Mouse (Mus musculus): ENCODE measurements around the gene Sema5b.

Gene Sema5b

DNA sequence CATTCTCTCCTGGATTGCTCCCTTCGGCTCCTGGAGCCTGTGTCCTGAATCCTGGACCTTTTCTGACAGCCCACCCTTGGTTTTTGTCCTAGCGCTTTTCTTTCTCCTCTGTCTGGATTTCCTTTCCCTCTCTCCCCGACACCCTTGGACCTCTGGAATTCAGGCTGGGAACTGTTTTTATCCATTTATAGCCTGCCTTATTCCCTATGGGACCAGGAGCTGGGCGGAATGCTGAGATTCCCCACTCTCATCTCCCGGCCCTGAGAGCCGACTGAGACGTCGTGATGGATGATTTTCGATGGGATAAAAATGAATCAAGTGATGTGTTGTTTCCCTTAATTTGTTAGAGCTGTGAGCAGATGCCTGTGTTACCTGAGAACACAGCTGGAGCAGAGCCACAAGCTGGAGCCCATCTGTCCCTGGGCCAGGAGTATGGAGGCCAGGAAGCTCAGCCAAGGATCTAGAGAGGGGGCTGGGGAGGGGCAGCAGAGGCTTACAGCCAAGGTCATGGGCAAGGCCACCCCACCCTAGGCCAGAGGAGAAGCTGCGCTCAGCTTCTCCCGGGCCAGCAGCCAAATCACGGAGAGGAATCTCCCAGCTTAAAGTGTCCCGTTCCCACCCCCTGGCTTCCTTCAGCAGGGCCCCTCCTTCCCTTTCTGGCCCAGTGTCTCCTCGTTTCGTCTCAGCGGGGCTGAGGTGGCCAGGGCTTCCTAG is 89.7 kb downstream of the Sema5b start:
- in situ Hi-C loops (cut with MboI, MseI) = no loop called here

DNA sequence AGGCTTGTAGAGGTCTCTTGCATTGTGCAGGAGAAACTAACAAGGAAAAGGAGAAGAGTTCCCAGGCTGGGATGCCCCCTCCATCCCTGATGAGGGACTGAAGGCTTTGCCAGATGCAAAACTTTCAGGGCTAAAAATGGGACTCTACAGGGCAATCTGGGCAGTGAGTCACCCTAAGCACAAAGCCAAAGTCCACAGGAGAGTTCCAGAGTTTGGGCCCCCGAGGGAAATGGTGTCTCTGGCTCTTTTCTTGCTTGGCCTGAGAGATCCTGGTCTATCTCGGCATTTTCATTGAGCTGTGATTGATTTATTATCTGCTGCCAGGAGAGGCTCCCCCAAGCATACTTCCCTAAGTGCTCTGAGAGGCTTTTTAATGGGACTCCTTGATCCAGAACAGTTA is 92.1 kb downstream of the Sema5b start:
- in situ Hi-C loops (cut with MboI, MseI) = no loop called here

DNA sequence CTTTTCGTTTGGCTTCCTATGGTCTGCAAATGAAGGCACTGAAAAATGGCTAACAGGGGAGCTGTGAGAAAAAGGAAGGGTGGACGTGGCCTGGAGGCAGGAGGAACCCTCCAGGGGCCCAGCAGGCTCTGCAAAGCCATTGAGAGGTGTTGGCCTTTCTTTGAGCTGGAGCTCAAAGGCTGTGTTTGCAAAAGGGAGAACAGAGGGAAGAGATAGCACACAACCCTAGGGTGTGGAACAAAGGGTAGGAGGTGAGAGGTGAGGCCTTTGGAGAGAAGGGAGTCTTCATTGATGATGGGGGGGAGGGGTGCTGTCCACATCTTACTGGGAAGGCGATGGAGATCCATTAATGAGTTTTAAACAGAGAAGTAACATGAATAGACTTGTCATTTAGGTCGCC is 94.0 kb downstream of the Sema5b start:
- in situ Hi-C loops (cut with MboI, MseI) = no loop called here

DNA sequence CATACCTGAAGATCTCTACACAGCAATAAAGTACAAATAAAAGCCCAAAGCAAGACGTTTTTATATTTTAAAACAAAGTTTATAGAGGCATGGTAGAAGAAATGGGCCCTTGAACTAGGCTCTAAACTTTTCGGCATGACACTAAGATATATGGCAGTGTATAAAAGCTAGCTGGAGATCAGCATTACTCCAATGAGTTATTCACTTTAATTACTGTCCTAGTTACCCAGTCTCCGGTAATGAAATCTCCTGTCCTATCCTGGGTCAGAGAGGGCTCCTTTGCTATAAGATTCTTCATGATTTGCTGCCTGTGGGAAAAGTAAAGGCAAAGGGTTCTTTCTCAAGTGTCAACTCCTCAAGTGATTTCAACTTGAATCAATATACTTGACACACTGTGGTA is 98.6 kb downstream of the Sema5b start:
- in situ Hi-C loops (cut with MboI, MseI) = no loop called here

DNA sequence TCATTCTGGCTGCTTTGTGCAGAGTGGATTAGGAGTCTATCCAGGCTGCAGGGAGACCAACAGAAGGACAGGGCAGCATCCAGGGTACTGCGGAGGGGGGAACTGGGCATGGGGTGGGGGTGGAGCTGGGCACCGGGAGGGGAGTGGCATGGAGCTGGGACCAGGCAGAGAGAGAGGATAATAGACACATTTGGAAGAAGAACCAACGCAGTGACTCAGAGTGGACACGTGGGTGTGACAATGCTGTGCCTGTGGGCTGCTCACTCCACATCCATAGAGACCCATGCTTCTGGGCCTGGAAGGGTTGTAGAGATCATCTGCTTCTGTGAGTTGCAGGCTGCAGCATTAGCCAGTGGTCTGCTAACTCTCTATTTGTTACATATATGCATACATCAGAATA is 107.9 kb downstream of the Sema5b start:
- in situ Hi-C loops (cut with MboI, MseI) = no loop called here

DNA sequence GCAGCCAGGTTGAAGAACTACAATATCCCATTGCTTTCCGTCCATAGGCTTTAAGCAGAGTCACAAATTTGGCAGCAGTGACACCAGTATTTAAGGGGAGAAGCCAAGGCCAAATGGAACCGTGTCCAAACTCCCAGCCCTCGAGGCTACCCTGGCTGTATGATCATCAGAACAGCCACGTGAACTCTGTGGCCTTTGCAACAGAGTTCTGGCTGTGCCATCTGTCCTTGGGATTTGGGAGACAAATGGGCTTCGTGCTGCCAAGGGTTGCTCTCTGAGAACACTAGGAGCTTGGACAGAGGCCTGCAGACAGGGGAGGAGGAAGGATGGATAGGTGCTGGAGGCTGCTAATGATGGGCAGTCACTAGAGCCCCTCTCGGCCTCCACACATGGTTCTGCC is 111.3 kb downstream of the Sema5b start:
- in situ Hi-C loops (cut with MboI, MseI) = no loop called here

DNA sequence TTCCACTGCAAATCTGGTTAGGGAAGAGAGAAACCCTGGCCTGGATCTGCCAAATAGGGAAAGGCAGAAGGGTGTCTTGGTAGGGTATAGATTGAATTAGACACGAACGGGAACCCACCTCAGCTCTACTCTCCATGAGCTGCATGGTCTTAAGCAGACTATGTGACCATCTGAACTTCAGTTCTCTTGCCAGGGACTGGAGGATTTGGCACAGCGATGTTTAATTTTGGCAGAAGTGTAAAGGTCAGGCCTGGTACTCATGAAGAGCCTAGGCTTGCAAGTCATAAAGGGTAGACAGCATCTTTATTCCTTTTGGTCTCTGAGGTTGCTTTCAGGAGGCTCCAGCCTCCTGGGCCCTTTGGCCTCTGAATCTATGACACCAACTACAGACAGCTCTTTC is 111.8 kb downstream of the Sema5b start:
- in situ Hi-C loops (cut with MboI, MseI) = no loop called here

DNA sequence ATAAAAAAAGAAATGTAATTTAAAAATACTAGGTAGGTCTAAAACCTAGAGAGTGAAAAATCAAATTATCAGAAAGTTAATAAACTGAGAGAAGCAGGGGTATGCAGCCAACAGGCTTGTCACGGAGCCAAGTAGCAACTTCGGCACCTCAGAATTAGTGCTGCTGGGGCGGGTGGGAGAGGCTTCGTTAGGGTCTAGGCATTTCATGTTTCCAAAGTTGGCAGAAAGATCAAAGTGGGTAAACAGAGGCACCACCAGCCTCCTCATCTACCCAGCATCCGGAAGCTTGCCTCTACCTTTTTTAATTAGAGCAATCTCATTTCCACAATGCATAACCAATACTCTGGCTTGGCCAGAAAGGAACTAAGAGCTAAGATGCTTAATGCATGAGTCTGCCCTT is 113.0 kb downstream of the Sema5b start:
- in situ Hi-C loops (cut with MboI, MseI) = no loop called here

DNA sequence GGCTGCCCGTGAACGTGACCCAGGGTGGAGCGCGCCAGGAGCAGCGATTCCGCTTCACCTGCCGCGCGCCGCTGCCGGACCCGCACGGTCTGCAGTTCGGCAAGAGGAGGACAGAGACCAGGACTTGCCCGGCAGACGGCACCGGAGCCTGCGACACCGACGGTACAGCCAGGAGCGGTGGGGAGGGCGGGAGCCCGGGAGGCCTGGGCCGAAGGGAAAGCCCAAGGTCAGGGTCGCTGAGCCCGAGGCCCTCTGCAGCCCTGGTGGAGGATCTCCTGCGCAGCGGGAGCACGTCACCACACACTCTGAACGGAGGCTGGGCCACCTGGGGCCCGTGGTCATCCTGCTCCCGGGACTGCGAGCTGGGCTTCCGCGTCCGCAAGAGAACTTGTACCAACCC is 119.3 kb downstream of the Sema5b start:
- in situ Hi-C loops (cut with MboI, MseI) = loop anchor here (10.0 kb wide), 1 partner anchor 1305 kb away; no protein-coding TSS in a partner anchor

DNA sequence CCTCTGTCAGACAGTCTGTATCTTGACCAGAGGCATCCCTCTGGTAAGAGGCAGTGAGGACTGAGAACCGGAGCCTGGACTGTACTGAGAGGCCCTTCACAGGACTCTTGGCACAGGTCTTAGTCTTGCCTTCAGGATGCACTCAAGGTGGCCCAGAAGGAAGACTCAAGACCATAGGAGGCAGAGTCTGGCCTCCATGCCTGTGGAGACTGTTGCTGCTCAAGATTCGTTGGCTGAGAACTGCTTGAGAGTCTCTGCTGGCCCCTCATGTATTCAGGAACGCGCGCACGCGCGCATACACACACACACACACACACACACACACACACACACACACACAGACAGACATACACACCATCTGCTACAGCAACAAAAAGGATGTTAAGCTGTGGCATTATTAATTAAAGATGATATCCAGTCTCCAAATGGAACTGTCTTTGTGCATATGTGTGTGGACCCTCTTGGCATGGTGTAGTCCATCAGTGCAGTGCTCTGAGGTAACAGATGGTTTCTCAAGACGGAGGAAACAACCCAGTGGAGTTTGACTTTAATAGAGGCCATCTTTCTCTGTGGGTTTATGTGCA is 123.0 kb downstream of the Sema5b start:
- in situ Hi-C loops (cut with MboI, MseI) = loop anchor here (10.0 kb wide), 1 partner anchor 1301 kb away; no protein-coding TSS in a partner anchor

DNA sequence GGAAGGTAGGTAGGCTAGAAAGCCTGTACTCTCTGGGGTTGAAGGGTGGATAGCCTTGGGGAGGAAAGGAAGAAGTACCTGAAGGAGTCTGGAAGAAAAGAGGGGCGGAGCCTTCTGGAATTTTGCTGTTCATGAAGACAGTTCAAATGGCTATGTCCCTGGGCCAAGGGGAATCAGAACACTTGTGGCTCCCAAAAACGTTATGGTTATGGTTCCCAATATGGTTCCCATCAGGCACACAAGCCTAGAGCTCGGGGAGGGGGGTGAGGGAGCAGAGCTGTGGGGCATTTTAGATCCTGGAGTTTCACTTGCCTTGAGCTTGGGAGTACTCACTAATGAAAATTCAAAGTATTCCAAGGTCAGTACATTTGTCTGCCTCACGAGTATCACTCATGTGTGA is 123.9 kb downstream of the Sema5b start:
- in situ Hi-C loops (cut with MboI, MseI) = loop anchor here (10.0 kb wide), 1 partner anchor 1300 kb away; no protein-coding TSS in a partner anchor

DNA sequence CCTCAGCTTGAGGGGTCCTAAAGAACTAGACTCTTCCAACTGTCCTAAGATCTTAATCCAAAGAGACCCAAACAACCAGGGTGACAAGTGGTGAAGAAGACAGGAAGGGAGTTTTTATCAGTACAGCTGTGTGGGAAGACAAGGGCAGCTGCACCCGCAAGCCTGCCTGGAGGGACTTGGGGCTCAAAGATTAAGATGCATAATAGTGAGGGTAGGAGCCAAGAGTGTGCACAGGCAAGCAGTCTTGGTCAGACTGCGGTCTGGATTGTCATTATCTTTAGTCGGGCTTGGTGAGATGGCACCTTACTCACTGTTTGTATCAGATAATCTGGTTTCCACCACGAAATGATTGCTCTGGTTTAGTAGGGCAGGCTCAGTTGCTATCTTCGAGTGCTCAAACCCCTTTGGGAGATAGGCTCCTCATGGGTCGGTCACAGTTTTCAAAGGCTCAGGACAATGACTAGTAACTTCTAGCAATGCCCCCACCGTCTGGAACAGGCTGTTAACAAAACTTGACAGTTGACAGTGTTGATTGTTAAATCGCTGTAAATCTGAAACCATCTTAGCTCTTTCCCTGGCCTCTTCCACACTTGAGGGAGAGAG is 136.7 kb downstream of the Sema5b start:
- in situ Hi-C loops (cut with MboI, MseI) = no loop called here

DNA sequence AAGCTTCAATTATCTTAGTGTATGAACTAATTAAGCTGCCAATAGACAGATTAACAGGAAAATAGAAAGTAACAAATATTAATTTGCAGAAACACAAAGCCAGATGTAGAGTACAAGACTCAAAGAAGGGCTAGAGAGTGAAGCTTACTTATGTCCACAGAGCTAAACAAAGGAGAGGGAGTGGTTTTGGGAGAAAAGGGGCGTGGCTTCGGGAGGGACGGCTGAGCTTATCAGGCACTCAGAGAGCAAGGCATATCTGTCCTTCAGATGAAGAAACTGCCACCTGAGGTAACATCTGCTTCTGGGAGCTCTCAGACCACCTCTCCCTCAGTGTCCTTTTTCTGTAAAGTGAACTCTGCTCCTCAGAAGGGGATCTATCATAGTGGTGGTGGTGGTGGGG is 137.5 kb downstream of the Sema5b start:
- in situ Hi-C loops (cut with MboI, MseI) = no loop called here

DNA sequence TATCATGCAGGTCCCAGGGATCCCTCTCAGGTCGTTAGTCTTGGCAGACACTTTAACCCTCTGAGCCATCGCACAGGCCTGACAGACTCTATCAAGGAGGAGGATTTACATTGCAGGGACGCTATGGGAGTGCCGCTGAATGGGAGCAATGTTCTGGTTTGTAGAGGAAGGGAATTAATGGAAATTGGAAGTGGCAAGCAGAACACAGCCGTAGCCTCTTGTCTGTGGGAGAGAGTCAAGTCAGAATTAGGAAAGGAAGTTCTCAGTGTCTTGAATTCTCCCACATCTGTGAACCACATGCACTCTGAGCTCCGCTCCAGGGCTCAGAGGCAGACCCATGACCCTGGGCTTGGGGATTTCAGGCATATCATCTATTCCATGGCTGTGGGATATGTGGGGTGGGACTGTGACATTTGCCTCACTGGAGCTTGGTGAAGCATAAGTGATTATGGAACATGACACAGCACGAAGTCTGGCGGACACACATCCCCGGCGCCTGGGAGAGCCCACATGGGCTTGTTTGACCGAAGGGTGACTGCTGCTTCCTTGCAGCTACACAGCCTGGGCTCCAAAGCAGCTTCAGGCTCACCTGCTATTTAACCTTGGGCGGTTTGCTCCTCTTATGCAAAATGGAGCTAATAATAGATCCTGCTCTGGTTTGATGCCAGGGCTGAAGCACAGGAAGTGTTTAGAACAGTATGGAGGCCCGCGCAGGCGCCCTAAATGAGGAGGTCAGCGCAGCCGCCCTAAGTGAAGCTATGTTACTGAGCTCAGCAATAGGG is 140.6 kb downstream of the Sema5b start:
- in situ Hi-C loops (cut with MboI, MseI) = no loop called here

DNA sequence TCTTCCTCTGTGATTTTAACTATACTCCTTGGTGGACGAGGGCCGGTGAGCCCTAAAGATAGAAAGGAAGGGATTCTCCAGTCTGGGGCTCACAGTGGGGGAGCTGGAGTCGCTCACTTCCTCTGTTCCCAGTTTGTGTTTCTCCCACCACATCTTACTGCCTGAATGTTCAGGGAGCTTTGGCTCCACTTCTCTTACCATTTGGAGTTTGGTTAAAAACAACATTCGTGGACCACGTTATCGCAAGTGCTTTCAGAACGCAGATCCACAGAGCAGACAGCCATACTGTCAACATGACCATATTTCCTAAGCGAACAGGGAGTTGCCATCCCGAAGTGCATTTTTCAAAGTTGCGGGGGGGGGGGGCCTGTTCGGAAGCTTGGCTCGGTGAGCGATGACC is 144.1 kb downstream of the Sema5b start:
- in situ Hi-C loops (cut with MboI, MseI) = no loop called here

DNA sequence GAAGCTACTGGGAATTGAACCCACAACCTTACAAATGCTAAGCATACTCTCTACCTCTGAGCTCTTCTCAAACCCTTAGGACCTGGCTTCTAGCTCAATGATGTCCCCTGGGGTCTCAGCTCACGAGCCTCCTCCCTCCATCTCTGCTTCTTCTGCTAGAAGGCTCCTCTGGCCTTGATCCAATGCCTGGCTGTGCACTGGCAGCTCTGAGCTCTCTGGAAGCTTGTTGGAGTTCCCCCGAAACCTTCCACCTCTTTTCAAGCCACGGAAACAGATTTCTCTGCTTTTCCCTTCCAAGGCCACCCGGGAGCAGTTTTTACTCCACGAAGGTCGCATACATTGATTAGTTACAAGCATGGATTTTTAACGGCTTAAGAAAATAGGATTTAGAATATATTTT is 145.5 kb downstream of the Sema5b start:
- in situ Hi-C loops (cut with MboI, MseI) = no loop called here

DNA sequence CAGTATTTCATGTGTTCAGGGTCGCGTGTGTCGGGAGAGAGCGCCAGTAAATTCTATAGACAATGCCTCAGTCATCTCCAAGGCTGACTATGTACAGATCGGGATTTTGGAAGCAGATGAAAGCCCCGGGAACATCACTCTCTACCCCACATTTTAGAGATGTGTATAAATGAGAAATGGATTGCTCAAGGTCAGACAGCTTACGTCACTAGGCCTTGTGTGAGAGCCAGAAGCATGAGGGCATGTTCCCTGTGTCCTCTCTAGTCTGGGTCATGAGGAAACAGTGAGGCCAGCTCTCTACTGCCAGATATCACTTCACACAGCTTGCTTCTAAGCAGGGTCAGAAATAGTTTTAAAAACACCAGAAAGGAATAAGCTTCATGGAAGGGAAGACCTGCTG is 150.7 kb downstream of the Sema5b start:
- in situ Hi-C loops (cut with MboI, MseI) = loop anchor here (10.0 kb wide), 1 partner anchor 583 kb away; the partner anchor contains the start of gene Stfa1

DNA sequence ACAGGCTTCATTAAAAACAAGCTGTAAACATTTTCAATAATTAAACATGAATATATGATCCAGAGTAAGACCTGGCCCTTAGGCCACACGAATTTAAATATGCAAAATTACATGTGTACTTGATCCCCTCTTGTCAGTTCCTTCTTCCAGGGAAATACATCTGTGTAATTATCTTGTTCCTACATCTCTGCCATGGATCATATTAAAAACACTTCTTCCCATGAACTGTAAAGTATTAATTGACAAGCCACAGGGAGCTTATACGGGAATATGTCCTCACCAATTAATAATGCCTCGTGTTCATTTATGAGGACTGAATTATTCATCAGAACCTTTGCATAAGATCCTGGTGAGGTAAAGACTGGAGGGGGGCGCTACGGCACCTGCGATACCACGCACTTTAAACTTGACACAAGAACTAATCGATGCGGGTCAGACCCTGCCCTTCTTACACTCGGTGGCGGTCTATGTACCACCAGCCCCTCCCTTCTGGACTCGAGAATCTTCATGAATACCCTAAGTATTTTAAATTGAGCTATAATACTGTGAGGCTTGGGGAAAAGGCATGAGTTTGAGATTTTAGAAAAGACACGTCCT is 153.4 kb downstream of the Sema5b start:
- in situ Hi-C loops (cut with MboI, MseI) = loop anchor here (10.0 kb wide), 1 partner anchor 580 kb away; the partner anchor contains the start of gene Stfa1

DNA sequence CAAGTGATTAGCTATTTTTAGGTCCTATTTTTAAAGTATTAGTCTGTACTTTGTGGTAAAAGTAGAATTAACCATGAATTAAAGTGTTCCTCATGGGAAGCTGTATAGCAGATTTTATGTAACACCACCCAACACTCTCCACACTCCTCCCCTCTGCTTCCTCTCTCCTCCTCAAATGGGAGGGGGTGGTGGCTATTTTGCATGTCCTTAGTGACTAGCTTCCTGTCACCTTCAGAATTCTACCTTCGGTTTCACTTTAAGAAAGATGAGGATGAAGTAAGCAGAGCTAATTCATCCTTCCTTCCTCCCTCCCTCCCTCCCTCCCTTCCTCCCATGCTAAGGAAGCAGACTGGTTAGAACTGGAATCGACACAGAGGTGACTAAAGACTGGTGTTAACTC is 155.2 kb downstream of the Sema5b start:
- in situ Hi-C loops (cut with MboI, MseI) = loop anchor here (10.0 kb wide), 1 partner anchor 579 kb away; the partner anchor contains the start of gene Stfa1

DNA sequence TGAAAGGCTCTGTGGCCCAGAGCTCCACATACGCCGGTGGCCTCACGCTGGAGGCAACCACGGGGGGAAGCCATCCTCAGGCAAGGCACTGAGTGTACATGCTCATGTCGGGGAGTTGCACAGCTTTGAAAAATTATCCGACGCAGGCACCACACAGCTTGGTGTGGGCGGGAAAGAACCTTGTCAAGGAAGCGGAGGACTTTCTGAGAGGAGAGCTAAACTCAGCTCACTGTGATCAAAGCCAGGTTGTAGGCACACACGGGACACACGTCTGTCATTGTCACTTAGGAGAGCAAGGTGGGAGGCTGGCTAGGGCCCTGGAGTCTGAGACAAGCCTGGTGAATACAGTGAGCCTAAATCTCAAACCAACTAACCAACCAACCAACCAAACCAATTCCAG is 160.9 kb downstream of the Sema5b start:
- in situ Hi-C loops (cut with MboI, MseI) = no loop called here

DNA sequence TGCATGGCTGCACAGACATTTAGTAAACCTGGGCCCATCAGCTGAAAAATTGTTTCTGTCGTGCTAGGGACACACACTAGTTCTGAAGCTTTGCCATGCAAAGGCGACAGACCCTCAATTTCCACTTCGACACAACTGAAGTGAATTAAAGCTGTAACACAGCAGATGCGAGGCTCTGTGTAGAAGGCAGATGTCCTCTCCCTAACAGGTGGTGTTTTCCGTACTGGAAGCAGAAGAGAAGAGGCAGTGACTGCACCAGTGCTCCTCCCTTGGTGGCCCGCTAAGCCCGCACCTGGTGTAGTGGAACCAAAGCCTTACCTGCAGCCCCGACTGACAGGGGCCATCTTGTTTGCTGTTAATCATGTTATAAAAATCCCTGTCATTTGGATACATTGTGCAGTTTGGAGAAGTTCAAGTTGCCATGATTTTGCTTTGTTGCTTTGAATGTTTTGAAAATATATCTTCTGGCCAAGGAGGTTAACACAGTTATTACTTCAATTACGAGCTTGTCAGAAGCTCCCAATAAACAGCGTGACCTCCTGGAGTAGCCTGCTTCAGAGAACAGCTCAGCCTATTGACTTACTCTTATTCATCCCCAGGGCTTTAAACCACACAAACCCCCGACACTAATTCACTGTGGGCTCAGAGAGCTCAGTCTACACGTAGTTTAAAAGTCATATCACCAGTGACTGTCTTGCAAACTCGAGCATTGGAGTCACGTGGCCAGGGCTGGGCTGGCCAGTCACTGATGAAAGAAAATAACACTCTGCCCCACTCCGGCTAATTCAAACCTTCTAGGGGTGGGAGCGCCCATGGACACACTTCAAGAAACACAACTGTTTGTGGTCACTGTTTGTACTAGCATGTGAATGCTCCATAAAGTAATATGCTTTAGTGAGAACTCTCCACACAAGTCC is 163.1 kb downstream of the Sema5b start:
- in situ Hi-C loops (cut with MboI, MseI) = no loop called here
